Mouse (Mus musculus) heart, postnatal 14 days (tissue): ENCODE results near the gene Smg1. TPM values are rescaled to one million over a fixed set of nuclear protein-coding genes. Genes with fewer than 3 reads are reported as not detected.
A peak's percentile ranks its signal among the peaks of the same experiment; 100 is the strongest.

ENCODE experiments used
- DNase-seq, 2 experiments: peaks; one replicate each; pipeline ENCODE4 v3.0.0; 2021 to 2022
- intact Hi-C: fragments of 180-260 bp; cut with DNase I; formaldehyde crosslinking; loops from one replicate; pipeline ENCODE4 v1.15.1; 2025
- total RNA-seq, 2 experiments: library from RNA; stranded (reverse); gene quantifications; 2 replicates each; pipeline ENCODE4 v1.2.3; 2021

Gene Smg1
- total RNA-seq, 2 experiments from 2014 or later, result 52.8 to 53.8 TPM

DNA sequence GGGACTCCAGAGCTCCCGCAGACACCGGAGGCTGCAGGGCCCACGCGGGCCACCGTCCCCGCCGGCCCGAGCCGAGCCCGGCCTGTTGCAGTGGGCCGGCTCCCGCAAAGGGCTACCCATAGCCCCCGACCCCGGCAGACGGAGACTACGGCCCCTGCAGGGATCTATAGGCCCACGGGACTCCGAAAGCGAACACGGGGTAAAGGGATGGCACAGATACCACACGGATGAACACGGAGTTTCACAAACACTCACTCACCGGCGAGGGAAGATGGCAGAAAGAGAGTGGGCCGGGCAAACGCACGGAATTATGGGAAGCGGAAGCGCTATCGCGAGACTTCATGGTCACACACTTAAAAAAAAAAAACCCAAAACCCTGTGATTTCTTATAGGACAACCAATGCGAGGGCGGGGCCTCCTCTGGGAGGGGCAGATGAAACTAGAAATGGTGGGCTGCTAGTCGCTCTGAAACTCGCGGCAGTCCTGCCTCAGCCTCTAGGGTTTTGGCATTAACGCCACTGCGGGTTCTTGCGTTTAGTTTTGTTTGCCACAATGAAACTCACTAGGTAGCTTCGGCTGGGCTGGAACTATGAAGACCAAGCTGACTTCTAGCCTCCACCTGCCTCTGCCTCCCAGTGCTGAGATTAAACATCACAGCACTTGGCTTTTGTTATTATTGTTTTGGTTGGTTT lies 127.4 kb downstream of the Smg1 start, which contains the start of gene Rps15a:
Rps15a (minus strand) TSS at position 312 of the 692 bp plus-strand sequence.
- DNase-seq, result peak; percentile 94 to 95
- intact Hi-C loops, result no loop called here

DNA sequence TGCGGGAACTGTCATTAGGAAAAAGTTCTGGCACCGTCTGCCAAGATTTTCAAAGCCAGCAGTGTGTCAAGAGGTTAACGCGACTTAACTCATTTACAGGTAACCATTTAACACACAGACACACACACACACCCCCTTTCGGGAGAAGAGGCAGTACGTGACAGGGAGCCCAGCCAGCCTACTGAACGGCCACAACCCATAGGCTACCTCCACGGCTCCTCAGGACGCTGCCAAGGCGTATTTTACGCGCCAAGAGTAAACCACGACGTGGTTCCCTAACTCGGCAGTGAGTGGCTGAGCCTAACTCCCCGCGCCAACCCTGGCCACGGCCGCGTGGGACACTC lies 128.0 kb downstream of the Smg1 start:
- no peak for DNase-seq
- intact Hi-C loops, result no loop called here

DNA sequence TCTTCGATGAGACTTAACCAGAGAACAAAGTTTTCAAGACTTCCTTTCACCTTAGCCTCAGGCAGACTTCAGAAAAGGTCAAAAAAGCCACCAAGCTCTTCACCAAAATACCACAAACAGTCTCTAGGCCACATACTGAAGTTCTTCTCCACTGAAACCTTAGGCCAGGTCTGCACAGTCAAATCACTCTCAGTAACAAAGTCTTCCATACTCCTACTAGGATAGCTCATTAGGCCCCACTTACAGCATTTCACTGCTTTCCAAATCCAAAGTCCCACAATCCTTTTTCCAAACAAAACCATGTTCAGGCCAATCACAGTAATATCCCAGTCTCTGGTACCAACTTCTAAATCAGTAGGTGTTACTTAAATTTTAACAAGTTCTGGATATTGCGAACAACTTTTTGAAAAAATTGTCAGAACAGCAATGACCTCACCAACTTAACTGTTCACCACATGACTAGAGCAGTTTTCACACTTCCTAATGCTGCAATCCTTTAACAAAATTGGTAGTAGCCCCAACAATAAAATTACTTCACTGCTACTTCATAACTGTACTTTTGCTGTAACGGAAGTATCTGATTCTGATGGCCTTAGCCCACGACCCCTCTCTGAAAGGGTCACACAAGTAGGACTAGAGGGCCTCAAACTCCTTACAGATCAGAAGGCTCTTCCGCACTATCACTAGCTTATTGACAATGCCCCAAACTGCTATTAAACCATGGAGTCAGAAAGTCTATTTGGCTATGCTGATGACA lies 129.8 kb downstream of the Smg1 start:
- DNase-seq, result no peak
- intact Hi-C loops, result no loop called here

DNA sequence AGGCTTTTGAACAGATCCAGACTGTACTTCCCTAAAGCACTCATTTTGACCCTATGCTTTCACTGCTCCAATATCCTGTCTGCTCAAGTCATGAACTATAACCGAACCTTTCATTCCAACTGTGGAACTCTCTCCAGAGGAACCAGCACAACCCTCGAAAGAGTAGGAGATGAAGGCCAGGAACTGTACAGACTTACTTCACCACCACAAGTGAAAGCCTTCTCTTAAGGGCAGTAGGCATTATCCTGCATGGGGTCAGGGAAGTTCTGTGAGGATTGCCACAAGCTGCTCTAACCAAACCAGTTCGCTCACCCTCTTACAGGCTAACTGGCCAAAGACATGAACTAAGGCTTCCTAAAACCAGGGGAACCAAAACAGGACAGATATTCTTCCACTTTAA lies 132.3 kb downstream of the Smg1 start:
- intact Hi-C loops, result no loop called here
- no peak for DNase-seq

DNA sequence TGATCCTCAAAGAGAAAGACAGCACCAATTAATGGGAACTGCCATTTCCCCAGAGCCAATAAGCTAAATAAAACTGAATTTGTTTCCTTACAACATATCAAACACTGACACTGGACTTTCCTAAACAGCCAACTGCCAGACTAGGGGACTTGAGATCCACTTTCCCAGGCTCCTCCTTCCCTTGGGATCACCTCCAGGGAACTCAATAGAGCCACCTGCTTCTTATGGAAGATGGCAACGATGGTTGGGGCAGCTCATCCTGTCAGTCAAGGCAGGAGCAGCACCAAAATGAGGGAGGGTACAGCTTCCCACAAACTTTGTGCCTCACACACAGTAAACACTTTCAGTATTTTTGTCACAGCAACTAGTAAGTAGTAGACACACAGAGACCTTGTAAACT lies 135.8 kb downstream of the Smg1 start:
- intact Hi-C loops, result no loop called here
- no peak for DNase-seq

DNA sequence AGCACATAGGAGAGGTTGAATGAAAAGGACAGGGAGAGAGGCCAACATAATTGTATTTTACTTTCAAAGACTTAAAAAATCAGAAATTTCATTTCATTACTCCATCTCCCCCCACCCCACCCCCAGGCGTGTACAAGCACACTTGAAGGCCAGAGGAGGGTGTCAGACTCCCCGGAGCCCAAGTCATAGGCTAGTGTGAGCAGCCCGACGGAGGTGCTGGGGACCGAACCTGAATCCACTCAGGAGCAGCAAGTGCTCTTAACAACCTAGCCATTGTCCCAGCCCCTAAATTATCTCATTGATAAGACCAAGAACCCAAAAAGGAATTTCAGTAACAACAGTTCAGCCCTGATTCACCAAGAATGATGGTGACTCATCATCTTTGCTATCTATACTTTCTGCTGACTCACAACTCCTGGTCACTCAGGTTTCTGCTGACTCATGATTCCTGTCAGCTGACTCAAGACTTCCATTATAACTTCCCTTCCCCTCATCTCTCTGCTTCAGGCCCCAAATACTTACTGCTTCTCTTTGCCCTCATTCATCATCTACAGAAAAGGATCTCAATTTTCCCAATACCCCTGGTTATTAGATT lies 138.9 kb downstream of the Smg1 start:
- intact Hi-C loops, result loop anchor here (5.0 kb wide), 5 partner anchors 222 to 1562 kb away; partner anchors contain the start of gene Xylt1
- DNase-seq, result no peak

DNA sequence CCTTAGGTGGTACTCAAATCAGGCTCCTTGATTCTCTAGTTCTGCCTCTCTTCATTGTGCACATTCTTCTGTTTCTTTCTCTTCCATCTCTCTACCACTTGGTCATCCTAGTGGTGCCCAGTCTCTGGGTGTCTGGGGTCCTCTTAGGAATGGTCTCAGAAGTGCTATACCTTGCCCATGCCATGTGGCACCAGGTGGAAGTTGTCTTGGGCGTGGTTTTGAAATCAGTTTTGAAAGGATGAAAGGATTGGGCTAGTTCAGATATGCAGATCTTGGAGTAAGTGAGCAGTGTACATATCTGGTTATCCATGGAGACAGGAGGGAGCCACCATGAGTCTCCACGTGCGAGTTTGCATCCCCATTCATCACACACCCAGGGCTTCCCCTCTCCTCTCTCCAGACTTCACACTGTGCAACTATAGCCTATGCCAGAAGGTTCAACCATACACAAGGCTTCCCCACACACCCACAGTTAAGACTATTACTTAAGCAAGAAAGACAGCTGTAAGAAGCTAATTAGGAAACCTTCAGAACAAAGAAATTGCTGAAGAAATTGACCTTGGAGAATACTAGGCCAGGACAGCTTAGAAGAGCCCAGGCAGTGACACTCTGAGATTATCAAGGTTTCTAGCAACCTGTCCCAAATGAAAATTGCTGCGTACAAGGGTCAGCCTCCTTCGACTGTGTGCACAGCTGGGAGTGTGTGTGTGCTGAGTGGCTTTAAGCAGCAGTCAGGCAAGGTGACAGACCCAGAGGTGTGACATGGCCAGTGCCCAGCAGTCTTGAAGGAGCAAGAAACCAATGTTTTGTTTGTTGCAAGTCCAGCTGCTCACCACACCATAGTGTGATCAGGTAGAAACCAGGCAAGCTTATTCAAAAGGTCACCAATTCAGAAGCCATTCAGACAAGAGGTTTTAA lies 139.7 kb downstream of the Smg1 start:
- intact Hi-C loops, result loop anchor here (5.0 kb wide), 5 partner anchors 221 to 1561 kb away; partner anchors contain the start of gene Xylt1
- DNase-seq, result no peak

DNA sequence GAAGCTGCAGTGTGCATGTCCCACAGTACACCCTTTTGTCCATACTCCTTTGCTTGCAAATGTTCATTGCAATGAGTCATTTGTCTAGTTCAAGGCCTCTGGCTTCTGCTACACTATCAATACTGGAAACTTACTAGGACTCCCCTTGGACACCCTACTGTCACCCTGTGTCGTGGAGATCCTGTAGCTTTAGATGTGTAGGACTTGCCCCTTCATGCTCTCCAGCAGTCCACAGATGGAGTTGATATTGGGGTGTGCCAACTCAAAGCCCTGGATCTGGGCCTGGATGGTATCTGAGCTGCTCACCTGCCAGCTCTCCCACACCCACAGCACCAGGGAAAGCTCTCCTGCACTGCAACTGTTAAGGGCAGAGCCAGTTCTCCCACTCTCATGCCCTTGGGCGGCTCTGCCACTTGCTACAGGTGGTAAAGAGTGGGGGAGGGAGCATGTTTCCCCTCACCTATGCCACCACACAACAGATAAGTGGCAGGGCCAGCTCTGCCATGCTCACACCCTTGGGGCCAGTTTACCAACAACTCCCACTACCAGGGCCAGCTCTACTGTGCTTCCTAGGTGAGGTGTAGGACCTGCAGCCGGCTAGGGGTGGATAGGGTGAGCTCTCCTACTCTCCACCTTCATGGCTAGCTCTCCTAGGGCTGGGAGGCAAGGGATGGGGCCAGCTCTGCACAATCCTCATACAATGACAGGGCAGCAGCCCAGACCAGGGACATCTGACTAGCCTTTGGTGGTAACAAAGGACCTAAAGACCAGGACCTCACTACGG lies 140.6 kb downstream of the Smg1 start:
- DNase-seq, result no peak
- intact Hi-C loops, result loop anchor here (5.0 kb wide), 5 partner anchors 221 to 1561 kb away; partner anchors contain the start of gene Xylt1

DNA sequence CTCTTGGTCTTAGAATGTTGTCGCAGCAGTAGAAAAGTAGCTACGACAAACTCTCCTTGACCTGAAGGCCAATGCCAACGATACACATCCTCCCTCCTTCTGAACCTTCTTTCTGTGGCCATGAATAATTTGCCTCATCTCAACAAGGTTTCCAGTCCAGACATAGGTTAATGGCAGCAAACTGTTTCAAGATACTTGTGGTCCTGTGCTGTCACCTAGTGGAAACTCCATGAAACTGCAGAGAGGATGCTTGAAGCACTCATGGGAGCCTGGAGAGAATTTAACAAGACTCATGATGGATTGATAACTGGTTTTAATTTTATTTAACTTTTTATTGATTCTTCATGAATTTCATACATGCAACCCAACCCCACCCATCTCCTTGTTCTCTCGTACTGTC lies 141.2 kb downstream of the Smg1 start:
- intact Hi-C loops, result loop anchor here (5.0 kb wide), 5 partner anchors 220 to 1560 kb away; partner anchors contain the start of gene Xylt1
- peak; percentile 14 to 57 for DNase-seq

DNA sequence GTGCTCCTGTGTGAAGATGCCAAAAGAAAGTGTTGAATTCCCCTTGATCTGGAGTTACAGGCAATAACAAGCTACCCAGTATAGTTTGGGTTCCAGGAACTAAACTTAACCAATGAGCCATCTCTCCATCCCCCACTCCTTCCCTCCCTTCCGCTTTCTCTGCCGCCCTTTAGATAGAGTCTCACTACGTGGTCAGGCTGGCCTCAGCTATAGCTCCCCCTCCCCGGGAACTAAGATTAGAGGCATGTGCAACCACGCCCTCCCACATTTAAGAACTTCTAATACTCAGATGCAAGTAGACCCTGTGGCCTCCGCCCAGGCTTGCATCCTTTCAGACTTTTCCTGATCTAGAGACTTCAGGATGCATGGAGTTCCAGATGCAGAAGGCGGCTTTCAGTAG lies 145.9 kb downstream of the Smg1 start:
- no peak for DNase-seq
- intact Hi-C loops, result no loop called here

Other genes starting within 250 kb of the Smg1 start
- 100 to 1,000 TPM; 511 to 608 TPM for gene Rps15a, start 127.5 kb downstream of the Smg1 start, total RNA-seq
- gene Arl6ip1, start 114.0 kb downstream of the Smg1 start, total RNA-seq, result 10 to 100 TPM; 38.1 to 42.3 TPM
- gene Syt17, start 204.6 kb upstream of the Smg1 start, total RNA-seq, result 1 to 10 TPM; 2.1 to 2.9 TPM
- 10 to 100 TPM; 36.5 to 37.6 TPM for gene Itpripl2, start 248.3 kb upstream of the Smg1 start, total RNA-seq